Mouse (Mus musculus) cerebellum, adult 18-20 months (tissue): ENCODE measurements around the gene Txndc9.
A peak's percentile ranks its signal among the peaks of the same experiment; 100 is the strongest.

ENCODE experiments used
- DNase-seq, 2 experiments: peaks; one replicate each; pipeline ENCODE4 v3.0.0; 2021

Gene Txndc9

GRCm38 (mm10) chr1:37968746-37969145, 28.9 kb downstream of the Txndc9 start:
- no peak for DNase-seq

GRCm38 (mm10) chr1:37965571-37965970, 32.1 kb downstream of the Txndc9 start:
- no peak for DNase-seq

- DNase-seq, result peak; percentile 13 to 14
Observed at GRCm38 (mm10) chr1:37959486-37959885, 38.2 kb downstream of the Txndc9 start.

- DNase-seq, result no peak
Observed at GRCm38 (mm10) chr1:37958516-37958915, 39.2 kb downstream of the Txndc9 start.

- DNase-seq, result no peak
Observed at GRCm38 (mm10) chr1:37957659-37958058, 40.0 kb downstream of the Txndc9 start, which contains the start of gene Lyg1. TSS of gene Lyg1 (minus strand) at chr1:37957759.

- no peak for DNase-seq
Observed at GRCm38 (mm10) chr1:37956690-37957431, 40.8 kb downstream of the Txndc9 start.

- no peak for DNase-seq
Observed at GRCm38 (mm10) chr1:37955251-37955650, 42.4 kb downstream of the Txndc9 start.

- DNase-seq, result no peak
Observed at GRCm38 (mm10) chr1:37954786-37955185, 42.9 kb downstream of the Txndc9 start.

GRCm38 (mm10) chr1:37948906-37949305, 48.8 kb downstream of the Txndc9 start:
- DNase-seq, result no peak
